Mouse (Mus musculus) heart, postnatal 0 days (tissue): ENCODE measurements at regions not wholly inside any gene's neighbourhood (a gene's known extent, or its start where the extent isn't known, plus 50 kb on each side); places are given as distances from the start of the nearest gene placed in this dataset.

Source experiments
- ATAC-seq: fragments of 200-750 bp; cut with Nextera tagmentation; 2 replicates; pipeline ENCODE4 v1.8.0; 2017; ENCODE audit warnings: low read depth, moderate number of reproducible peaks, moderate library complexity; ENCODE audit not compliant: insufficient read depth
- DNase-seq: peaks from one replicate; pipeline ENCODE4 v3.0.0-alpha.2; 2016; ENCODE audit warnings: low spot score
- H3K27ac ChIP-seq: fragments of 300-500 bp; sonication (generic); 2 replicates; pipeline ENCODE4 v1.5.1; 2014; ENCODE audit warnings: low read depth, mild to moderate bottlenecking
- H3K27me3 ChIP-seq: fragments of 300-500 bp; sonication (generic); 2 replicates; pipeline ENCODE4 v1.6.1; 2014; ENCODE audit warnings: low read length, mixed read lengths; ENCODE audit not compliant: control insufficient read depth, insufficient read depth
- H3K36me3 ChIP-seq: fragments of 300-500 bp; sonication (generic); replicated peaks from 2 replicates; pipeline ENCODE4 v1.6.1; 2014; ENCODE audit warnings: low read length, mixed read lengths; ENCODE audit not compliant: control insufficient read depth, insufficient read depth
- H3K4me1 ChIP-seq: fragments of 300-500 bp; sonication (generic); 2 replicates; pipeline ENCODE4 v1.6.1; 2014; ENCODE audit warnings: antibody characterized with exemption; ENCODE audit not compliant: control insufficient read depth, insufficient read depth
- H3K4me2 ChIP-seq: fragments of 300-500 bp; sonication (generic); 2 replicates; pipeline ENCODE4 v1.6.1; 2014; ENCODE audit warnings: low read depth, mild to moderate bottlenecking, low read length, moderate library complexity
- H3K4me3 ChIP-seq: fragments of 300-500 bp; sonication (generic); 2 replicates; pipeline ENCODE4 v1.5.1; 2014; ENCODE audit warnings: low read depth, low read length
- H3K9ac ChIP-seq: fragments of 300-500 bp; sonication (generic); replicated peaks from 2 replicates; pipeline ENCODE4 v1.6.1; 2014; ENCODE audit warnings: low read depth, low read length, mixed read lengths
- H3K9me3 ChIP-seq: fragments of 300-500 bp; sonication (generic); replicated peaks from 2 replicates; pipeline ENCODE4 v1.6.1; 2016; ENCODE audit warnings: low read length; ENCODE audit not compliant: control insufficient read depth
- CTCF ChIP-seq: IDR thresholded peaks from 2 replicates; pipeline ENCODE4 v1.5.1; 2016; ENCODE audit warnings: antibody characterized with exemption, control low read depth, low read depth
- EP300 ChIP-seq: IDR thresholded peaks from 2 replicates; pipeline ENCODE4 v1.6.1; 2016; ENCODE audit warnings: antibody characterized with exemption, low read depth
- WGBS: fragments of 180-500 bp; shearing (Covaris S2); extraction: QIAGEN DNeasy Blood & Tissue Kit; methylation state at CpG from one replicate; pipeline ENCODE4 v1.1.7; 2014; 5-methylcytosine and 5-hydroxymethylcytosine counted together

GRCm38 (mm10) chr15:68440636-68441035 lies 1939.9 kb upstream of the Lrrc6 start:
- 64% methylated on average over 9 of the region's 9 CpGs for WGBS
- H3K9me3 ChIP-seq: no peaks in the 10 kb centered on the region
- H3K27me3 ChIP-seq: no peaks in the 10 kb centered on the region
- ATAC-seq: no peak
- H3K4me3 ChIP-seq: no peak overlapping the region
- no peak overlapping the region for H3K27ac ChIP-seq
- no peak for DNase-seq
- TF ChIP-seq CTCF (no peak), EP300 (no peak)
- H3K36me3 ChIP-seq: no peaks in the 10 kb centered on the region
- H3K4me1 ChIP-seq: no peaks in the 10 kb centered on the region
- no peak overlapping the region for H3K4me2 ChIP-seq
- no peak overlapping the region for H3K9ac ChIP-seq

DNA sequence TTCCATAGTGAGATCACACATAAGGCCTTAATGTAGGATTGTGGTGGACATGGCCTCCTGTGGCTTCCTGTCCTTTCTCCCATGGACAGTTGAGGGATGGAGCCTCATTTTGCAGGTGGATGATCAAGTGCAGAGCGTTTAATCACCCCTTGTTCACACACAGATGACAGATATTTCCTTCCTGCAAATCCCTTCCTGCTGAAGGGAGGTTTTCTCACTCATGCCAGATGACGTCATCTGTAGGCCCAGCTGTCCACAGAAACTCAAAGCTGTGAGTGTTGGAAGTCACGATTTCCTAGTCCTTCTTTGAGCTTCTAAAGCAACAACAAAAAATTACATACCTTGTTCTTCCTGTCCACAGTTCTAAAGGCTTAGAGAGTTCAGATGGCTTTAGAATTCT lies 1935.3 kb upstream of the Lrrc6 start:
- WGBS: 25% methylated on average over 3 of the region's 3 CpGs
- no peaks in the 10 kb centered on the region for H3K36me3 ChIP-seq
- no peaks in the 10 kb centered on the region for H3K27me3 ChIP-seq
- H3K9ac ChIP-seq: no peak overlapping the region
- TF ChIP-seq CTCF (no peak), EP300 (no peak)
- no peaks in the 10 kb centered on the region for H3K9me3 ChIP-seq
- DNase-seq (no peak), ATAC-seq (peak; percentile 27; the same call in 1 of the 2 replicates)
- no peak overlapping the region for H3K4me3 ChIP-seq
- H3K27ac ChIP-seq: no peak overlapping the region
- no peaks in the 10 kb centered on the region for H3K4me1 ChIP-seq
- H3K4me2 ChIP-seq: no peak overlapping the region

DNA sequence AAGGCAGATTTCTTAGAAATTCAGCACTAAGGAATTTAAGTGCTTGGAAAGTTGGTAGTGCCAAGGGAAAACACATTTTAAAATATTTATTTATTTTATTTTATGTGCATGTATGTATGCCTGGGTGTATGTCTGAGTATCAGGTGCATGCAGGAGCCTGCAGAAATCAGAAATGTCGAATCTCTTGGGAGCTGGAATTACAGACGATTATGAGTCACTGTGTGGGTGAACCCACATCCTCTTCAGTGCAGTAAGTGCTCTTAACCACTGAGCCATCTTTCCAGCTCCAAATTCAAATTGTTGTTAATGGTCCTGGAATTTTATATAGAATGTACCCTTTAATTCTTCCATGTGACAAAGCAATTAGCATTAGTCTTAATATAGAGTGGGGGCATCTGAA lies 1930.5 kb upstream of the Lrrc6 start:
- Histone ChIP-seq H3K4me1 (no peaks in the 10 kb centered on the region), H3K9ac (no peak overlapping the region), H3K4me2 (no peak overlapping the region), H3K27me3 (no peaks in the 10 kb centered on the region), H3K27ac (no peak overlapping the region), H3K36me3 (no peaks in the 10 kb centered on the region), H3K4me3 (no peak overlapping the region), H3K9me3 (no peaks in the 10 kb centered on the region)
- DNase-seq (no peak), ATAC-seq (no peak)
- TF ChIP-seq EP300: no peak
- TF ChIP-seq CTCF: no peak
- 63% methylated on average over 2 of the region's 2 CpGs for WGBS

- no peaks in the 10 kb centered on the region for H3K4me1 ChIP-seq
- H3K27me3 ChIP-seq: no peaks in the 10 kb centered on the region
- no peak overlapping the region for H3K4me3 ChIP-seq
- H3K36me3 ChIP-seq: no peaks in the 10 kb centered on the region
- ATAC-seq (no peak), DNase-seq (peak; percentile 17)
- 42% methylated on average over 4 of the region's 4 CpGs for WGBS
- H3K9me3 ChIP-seq: no peaks in the 10 kb centered on the region
- TF ChIP-seq EP300 (no peak), CTCF (no peak)
- H3K9ac ChIP-seq: no peak overlapping the region
- H3K4me2 ChIP-seq: no peak overlapping the region
- no peak overlapping the region for H3K27ac ChIP-seq
Observed at GRCm38 (mm10) chr15:68430486-68430885, 1929.8 kb upstream of the Lrrc6 start.

- H3K4me1 ChIP-seq: no peaks in the 10 kb centered on the region
- no peaks in the 10 kb centered on the region for H3K9me3 ChIP-seq
- no peak for ATAC-seq
- TF ChIP-seq EP300: no peak
- peak; percentile 83 for TF ChIP-seq CTCF
- 16% methylated on average over 6 of the region's 6 CpGs for WGBS
- no peaks in the 10 kb centered on the region for H3K27me3 ChIP-seq
- no peaks in the 10 kb centered on the region for H3K36me3 ChIP-seq
- no peak overlapping the region for H3K4me3 ChIP-seq
- H3K27ac ChIP-seq: no peak overlapping the region
- no peak overlapping the region for H3K9ac ChIP-seq
- H3K4me2 ChIP-seq: no peak overlapping the region
- peak; percentile 51 for DNase-seq
Observed at GRCm38 (mm10) chr15:68428444-68429228, 1927.9 kb upstream of the Lrrc6 start.

DNA sequence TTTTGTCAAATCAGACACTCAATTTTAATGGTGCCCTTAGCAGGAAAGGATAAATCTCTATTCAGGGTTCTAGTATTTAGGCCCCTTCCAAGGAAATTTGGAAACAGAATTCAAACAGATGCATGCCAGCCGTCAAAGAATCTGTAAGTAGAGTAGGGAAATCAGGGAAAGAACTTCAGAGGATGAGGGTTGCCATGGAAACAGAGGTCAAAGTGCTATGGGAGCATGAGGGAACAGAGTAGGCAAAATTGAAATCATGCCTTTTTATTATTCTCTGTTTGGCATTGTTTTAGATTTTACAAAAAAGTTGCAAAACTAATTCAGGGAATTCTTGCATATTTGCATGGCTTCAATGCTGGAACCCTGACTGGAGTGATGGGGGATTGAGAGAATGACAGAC lies 1916.4 kb upstream of the Lrrc6 start:
- WGBS: 60% methylated on average over 1 of the region's 1 CpGs
- no peak overlapping the region for H3K4me2 ChIP-seq
- H3K36me3 ChIP-seq: no peaks in the 10 kb centered on the region
- DNase-seq (no peak), ATAC-seq (no peak)
- peaks cover 20% of the 10 kb centered on the region; the same call in 1 of the 2 replicates for H3K4me1 ChIP-seq
- H3K27me3 ChIP-seq: 0 out of 2 replicates have a peak, but pooled peaks cover 3% of the 10 kb centered on the region
- H3K27ac ChIP-seq: no peak overlapping the region
- H3K9ac ChIP-seq: no peak overlapping the region
- H3K4me3 ChIP-seq: no peak overlapping the region
- H3K9me3 ChIP-seq: no peaks in the 10 kb centered on the region
- no peak for TF ChIP-seq EP300
- TF ChIP-seq CTCF: no peak
